Mouse (Mus musculus) lung, postnatal 4 days (tissue): ENCODE results near the gene Srgap2.

Experiments used
- DNase-seq, 2 experiments: peaks; one replicate each; pipeline ENCODE4 v3.0.0; 2021

The Srgap2 gene

DNA sequence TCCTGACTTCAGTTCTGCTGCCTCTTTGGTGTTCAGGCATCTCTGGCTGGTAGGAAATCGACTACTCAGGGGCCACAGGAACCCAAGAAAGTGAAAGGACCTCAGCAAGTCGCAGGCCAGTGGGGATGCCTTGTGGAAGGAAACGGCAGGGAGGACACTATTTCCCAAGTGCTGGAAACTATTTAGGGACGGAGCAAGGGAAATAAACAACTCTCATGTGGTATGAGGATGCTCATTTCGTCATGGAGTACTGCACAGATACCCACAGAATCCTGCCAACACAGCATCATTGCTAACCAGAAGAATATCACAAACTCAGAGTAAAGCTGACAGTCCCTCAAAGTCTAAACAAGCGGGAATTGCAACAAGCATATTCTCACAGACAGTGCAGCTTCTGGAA, 284.2 kb downstream of the Srgap2 start:
- no peak for DNase-seq

DNA sequence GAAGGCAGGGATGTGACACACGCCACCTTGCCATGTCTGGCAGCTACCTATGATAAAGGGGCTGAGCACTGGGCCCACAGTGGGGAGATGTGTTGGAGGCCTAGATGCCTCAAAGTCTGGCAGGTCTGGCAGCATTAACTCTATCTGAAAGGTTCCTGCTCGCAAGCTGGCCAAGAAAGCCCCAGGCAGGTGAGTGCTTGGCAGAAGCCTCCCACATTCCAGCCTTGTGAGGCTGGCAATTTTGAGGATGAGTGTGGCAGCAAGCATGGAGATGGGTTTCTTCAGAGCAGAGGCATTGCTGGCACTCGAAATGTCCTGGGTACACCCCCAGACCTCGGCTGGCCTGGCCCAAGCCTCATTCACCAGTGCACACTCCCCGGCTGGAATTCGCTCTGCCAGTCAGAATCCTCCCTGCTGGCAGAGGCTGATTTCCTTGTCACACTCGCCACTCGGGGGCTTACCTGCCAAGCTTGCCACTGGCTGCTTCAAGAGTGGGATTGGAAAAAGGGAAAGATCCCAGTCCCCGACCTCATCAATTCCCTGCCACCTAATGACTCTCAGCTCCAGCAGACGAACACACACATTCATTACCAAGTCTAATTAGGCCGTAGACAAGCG, 287.5 kb downstream of the Srgap2 start:
- no peak for DNase-seq

DNA sequence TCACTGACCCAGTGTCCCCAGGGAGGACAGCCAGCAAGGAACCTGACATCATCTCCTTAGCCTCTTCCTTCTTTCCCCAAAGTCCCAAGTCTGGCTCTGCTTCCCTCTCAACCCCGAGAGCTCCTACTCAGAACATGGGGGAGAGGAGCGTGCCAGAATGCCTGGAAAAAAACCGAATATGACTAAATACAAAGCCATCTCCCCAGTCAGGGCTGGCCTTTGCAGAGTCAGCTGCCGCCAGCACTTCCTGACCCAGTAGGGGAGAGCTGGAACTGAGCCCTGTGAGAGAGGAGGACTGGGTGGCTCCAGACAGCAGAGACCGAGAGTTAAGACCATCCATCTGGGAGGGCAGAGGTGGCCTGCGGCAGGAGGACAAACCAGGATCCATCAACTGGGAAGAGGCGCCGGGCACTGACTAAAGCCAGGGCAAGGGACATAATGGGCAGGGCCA, 288.2 kb downstream of the Srgap2 start:
- peak; percentile 74 to 88 for DNase-seq

DNA sequence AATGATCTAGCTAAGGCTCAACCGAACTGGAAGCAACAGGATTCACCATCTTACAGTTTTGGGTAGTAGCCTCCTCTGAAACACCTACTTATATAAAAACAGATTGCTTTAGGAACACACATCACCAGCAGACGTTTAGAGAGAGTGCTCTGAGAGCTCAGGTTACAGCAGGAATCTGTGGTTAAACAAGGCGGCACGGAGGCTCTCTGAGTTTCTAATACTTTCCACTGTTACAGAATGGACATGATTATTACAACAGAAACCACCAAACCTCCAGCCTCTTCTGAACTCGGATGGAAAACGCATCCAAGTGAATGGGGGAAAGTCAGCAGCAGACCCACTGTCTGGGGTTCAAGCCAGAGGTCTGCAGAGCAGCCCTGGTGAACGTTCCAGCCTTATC, 291.1 kb downstream of the Srgap2 start:
- DNase-seq: no peak
